Mouse (Mus musculus): Measurements from ENCODE around the gene Ptprk. TPM values are rescaled to one million over a fixed set of nuclear protein-coding genes. Genes with fewer than 3 reads are reported as not detected.

The Ptprk gene
- polyA plus RNA-seq, 1 experiment, result 28.8 TPM

DNA sequence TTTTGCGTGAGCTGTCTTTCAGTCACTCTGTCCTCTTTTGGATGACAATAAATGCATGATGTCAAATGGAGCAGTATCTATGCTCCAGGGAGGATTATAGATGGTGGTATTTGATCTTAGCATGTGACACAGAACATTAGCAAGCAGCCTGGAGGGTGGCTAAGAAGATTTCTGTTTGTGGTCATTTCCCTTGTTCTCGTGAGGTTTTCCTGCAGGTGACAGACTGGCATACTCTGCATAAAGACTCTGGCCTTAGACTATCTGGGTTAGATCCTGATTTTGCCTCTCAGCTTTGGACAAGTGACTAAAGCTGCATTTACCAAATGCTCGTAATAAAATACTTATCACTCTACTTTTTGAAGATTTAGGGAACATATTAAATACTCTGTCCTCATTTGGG, 423.9 kb downstream of the Ptprk start:
- no peak overlapping the region for H3K4me2 ChIP-seq (ENCODE audit: low read depth)
- TF ChIP-seq USF1 (IDR thresholded peaks at IDR 0.05; ENCODE audit: low read depth) (no peak), MYOD1 (IDR thresholded peaks at IDR 0.05; ENCODE audit: control insufficient read depth in 1 of 3, insufficient read length in 2 of 3, low read depth in 2 of 3) (no peak), TCF3 (IDR thresholded peaks at IDR 0.05; ENCODE audit: insufficient read length, low read depth) (no peak), REST (IDR thresholded peaks at IDR 0.05; ENCODE audit: insufficient read depth, insufficient read length) (no peak), TCF12 (IDR thresholded peaks at IDR 0.05; ENCODE audit: insufficient read depth, poor library complexity, severe bottlenecking) (no peak), POLR2A (IDR thresholded peaks at IDR 0.05; ENCODE audit: insufficient read length, low read depth) (no peak), MYOG (IDR thresholded peaks at IDR 0.05; ENCODE audit: control insufficient read depth in 1 of 3, insufficient read depth in 1 of 3, insufficient read length in 2 of 3, low read depth in 2 of 3) (no peak), SRF (IDR thresholded peaks at IDR 0.05; ENCODE audit: control insufficient read depth, insufficient read length, low read depth) (no peak), CEBPB (IDR thresholded peaks at IDR 0.05; ENCODE audit: insufficient read depth, poor library complexity, severe bottlenecking) (no peak), E2F4 (IDR thresholded peaks at IDR 0.05; ENCODE audit: insufficient read depth) (no peak)
- no peak overlapping the region for H3K4me3 ChIP-seq
- no peaks in the 10 kb centered on the region for H3K36me3 ChIP-seq (ENCODE audit: control insufficient read depth, insufficient read depth)
- H3K79me2 ChIP-seq (ENCODE audit: control insufficient read depth, insufficient read depth), result no peaks in the 10 kb centered on the region
- H3ac ChIP-seq (ENCODE audit: control insufficient read depth, insufficient read length), result no peak overlapping the region
- no peaks in the 10 kb centered on the region for H3K27me3 ChIP-seq (ENCODE audit: control insufficient read depth, insufficient read depth, insufficient read length)

DNA sequence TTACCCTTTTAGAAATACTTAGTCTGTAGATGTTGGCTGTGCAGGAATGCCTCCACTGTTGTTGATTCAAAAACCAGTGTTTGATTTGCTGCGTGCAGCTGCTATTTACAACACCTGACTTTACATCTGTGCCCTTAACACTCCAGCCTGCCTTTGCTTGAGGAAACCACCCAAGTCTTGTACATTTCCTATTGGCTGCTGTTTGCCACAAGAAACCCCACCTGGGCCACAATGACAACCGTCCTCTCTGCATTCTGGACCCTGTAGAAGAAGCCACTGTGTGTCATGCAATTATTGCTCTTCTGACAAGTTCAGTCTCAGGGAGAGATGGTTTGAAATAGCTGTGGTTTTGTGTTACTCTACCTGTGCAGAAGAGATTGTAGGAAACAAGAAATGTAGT, 439.0 kb downstream of the Ptprk start:
- Histone ChIP-seq H3K79me2 (ENCODE audit: control insufficient read depth, insufficient read depth) (no peaks in the 10 kb centered on the region), H3ac (ENCODE audit: control insufficient read depth, insufficient read length) (no peak overlapping the region), H3K4me3 (no peak overlapping the region), H3K36me3 (ENCODE audit: control insufficient read depth, insufficient read depth) (no peaks in the 10 kb centered on the region), H3K27me3 (ENCODE audit: control insufficient read depth, insufficient read depth, insufficient read length) (no peaks in the 10 kb centered on the region), H3K4me2 (ENCODE audit: low read depth) (no peak overlapping the region)
- TF ChIP-seq TCF3 (IDR thresholded peaks at IDR 0.05; ENCODE audit: insufficient read length, low read depth), result no peak
- TF ChIP-seq E2F4 (IDR thresholded peaks at IDR 0.05; ENCODE audit: insufficient read depth), result no peak
- TF ChIP-seq USF1 (IDR thresholded peaks at IDR 0.05; ENCODE audit: low read depth), result no peak
- TF ChIP-seq TCF12 (IDR thresholded peaks at IDR 0.05; ENCODE audit: insufficient read depth, poor library complexity, severe bottlenecking), result no peak
- no peak for TF ChIP-seq SRF (IDR thresholded peaks at IDR 0.05; ENCODE audit: control insufficient read depth, insufficient read length, low read depth)
- no peak for TF ChIP-seq MAX (IDR thresholded peaks at IDR 0.05; ENCODE audit: low read depth)
- TF ChIP-seq REST (IDR thresholded peaks at IDR 0.05; ENCODE audit: insufficient read depth, insufficient read length), result no peak
- TF ChIP-seq MYOD1 (IDR thresholded peaks at IDR 0.05; ENCODE audit: control insufficient read depth in 1 of 3, insufficient read length in 2 of 3, low read depth in 2 of 3), result no peak
- TF ChIP-seq POLR2AphosphoS2 (IDR thresholded peaks at IDR 0.05; ENCODE audit: insufficient read length, low read depth), result no peak

DNA sequence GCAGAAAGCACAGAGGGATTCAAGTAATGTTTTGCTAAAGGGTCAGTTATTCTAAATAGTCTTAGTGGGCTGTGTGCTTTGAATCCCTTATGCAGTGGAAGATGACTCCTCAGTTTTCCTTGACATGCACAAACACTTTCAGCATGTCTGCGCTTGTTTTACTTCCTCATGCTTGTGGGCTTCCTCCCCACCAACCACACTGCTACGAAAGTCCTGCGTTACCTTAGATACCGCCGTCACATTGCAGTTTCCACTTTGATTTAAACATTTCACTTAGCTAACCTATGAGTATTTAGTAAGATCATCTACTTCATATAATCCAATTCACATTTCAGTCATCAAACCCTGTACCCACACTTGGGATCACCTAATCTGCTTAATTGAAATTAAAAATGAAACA, 441.5 kb downstream of the Ptprk start:
- Histone ChIP-seq H3K4me2 (ENCODE audit: low read depth) (no peak overlapping the region), H3K27me3 (ENCODE audit: control insufficient read depth, insufficient read depth, insufficient read length) (no peaks in the 10 kb centered on the region), H3K79me2 (ENCODE audit: control insufficient read depth, insufficient read depth) (no peaks in the 10 kb centered on the region), H3K36me3 (ENCODE audit: control insufficient read depth, insufficient read depth) (no peaks in the 10 kb centered on the region), H3K4me3 (no peak overlapping the region), H3ac (ENCODE audit: control insufficient read depth, insufficient read length) (no peak overlapping the region)
- TF ChIP-seq TCF3 (IDR thresholded peaks at IDR 0.05; ENCODE audit: insufficient read length, low read depth), result no peak
- TF ChIP-seq TCF12 (IDR thresholded peaks at IDR 0.05; ENCODE audit: insufficient read depth, poor library complexity, severe bottlenecking), result no peak
- no peak for TF ChIP-seq POLR2AphosphoS2 (IDR thresholded peaks at IDR 0.05; ENCODE audit: insufficient read length, low read depth)
- no peak for TF ChIP-seq MYOD1 (IDR thresholded peaks at IDR 0.05; ENCODE audit: control insufficient read depth in 1 of 3, insufficient read length in 2 of 3, low read depth in 2 of 3)
- no peak for TF ChIP-seq REST (IDR thresholded peaks at IDR 0.05; ENCODE audit: insufficient read depth, insufficient read length)
- no peak for TF ChIP-seq SRF (IDR thresholded peaks at IDR 0.05; ENCODE audit: control insufficient read depth, insufficient read length, low read depth)
- no peak for TF ChIP-seq POLR2A (IDR thresholded peaks at IDR 0.05; ENCODE audit: insufficient read length, low read depth)
- TF ChIP-seq CEBPB (IDR thresholded peaks at IDR 0.05; ENCODE audit: insufficient read depth, poor library complexity, severe bottlenecking), result no peak
- TF ChIP-seq MAX (IDR thresholded peaks at IDR 0.05; ENCODE audit: low read depth), result no peak
- no peak for TF ChIP-seq USF1 (IDR thresholded peaks at IDR 0.05; ENCODE audit: low read depth)
- no peak for TF ChIP-seq MYOG (IDR thresholded peaks at IDR 0.05; ENCODE audit: control insufficient read depth in 1 of 3, insufficient read depth in 1 of 3, insufficient read length in 2 of 3, low read depth in 2 of 3)
- no peak for TF ChIP-seq E2F4 (IDR thresholded peaks at IDR 0.05; ENCODE audit: insufficient read depth)

DNA sequence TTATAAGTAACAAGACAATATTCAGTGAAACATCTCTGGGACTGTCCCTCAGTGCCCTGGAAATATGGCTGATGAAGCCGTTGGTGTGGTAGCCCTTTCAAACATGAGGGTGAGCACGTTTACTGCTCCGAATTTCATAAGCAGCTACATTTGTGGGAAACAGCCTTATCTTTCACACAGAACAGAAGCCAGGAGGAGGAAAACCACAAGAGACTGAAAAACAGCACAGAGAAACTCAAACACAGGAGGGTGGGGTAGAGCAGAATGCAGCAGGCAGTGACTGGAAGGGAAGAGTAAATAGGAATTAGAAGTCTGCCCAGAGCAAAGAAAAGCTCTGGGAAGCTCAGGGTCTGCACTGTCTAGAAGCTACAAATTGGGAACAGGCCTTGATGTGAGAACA, 443.7 kb downstream of the Ptprk start:
- H3ac ChIP-seq (ENCODE audit: control insufficient read depth, insufficient read length), result no peak overlapping the region
- no peak overlapping the region for H3K4me2 ChIP-seq (ENCODE audit: low read depth)
- TF ChIP-seq CEBPB (IDR thresholded peaks at IDR 0.05; ENCODE audit: insufficient read depth, poor library complexity, severe bottlenecking), result no peak
- TF ChIP-seq POLR2A (IDR thresholded peaks at IDR 0.05; ENCODE audit: insufficient read length, low read depth), result no peak
- no peak for TF ChIP-seq MAX (IDR thresholded peaks at IDR 0.05; ENCODE audit: low read depth)
- no peak for TF ChIP-seq MYOD1 (IDR thresholded peaks at IDR 0.05; ENCODE audit: control insufficient read depth in 1 of 3, insufficient read length in 2 of 3, low read depth in 2 of 3)
- no peak for TF ChIP-seq SRF (IDR thresholded peaks at IDR 0.05; ENCODE audit: control insufficient read depth, insufficient read length, low read depth)
- no peak for TF ChIP-seq USF1 (IDR thresholded peaks at IDR 0.05; ENCODE audit: low read depth)
- no peak for TF ChIP-seq MYOG (IDR thresholded peaks at IDR 0.05; ENCODE audit: control insufficient read depth in 1 of 3, insufficient read depth in 1 of 3, insufficient read length in 2 of 3, low read depth in 2 of 3)
- no peak for TF ChIP-seq E2F4 (IDR thresholded peaks at IDR 0.05; ENCODE audit: insufficient read depth)
- H3K79me2 ChIP-seq (ENCODE audit: control insufficient read depth, insufficient read depth), result no peaks in the 10 kb centered on the region
- no peak overlapping the region for H3K4me3 ChIP-seq
- no peaks in the 10 kb centered on the region for H3K36me3 ChIP-seq (ENCODE audit: control insufficient read depth, insufficient read depth)
- no peaks in the 10 kb centered on the region for H3K27me3 ChIP-seq (ENCODE audit: control insufficient read depth, insufficient read depth, insufficient read length)

DNA sequence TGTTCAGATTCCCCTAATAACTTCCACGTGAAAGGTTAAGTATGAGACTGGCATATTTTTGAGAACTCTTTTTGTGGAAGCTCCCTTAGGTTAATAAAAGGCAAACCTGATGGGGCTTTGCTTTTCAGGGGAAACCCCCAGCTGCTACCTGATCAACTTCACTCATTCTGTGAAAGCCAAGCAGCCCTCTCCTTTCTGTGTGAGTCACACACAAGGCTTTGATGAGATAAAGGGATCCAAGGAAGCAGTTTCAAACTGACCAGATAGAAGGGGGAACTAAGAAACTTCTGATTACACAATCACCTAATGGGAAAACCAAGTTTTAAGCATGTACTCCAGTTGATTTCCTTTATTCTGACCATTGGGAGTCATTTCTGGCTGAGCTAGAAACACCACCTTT, 445.2 kb downstream of the Ptprk start:
- H3K4me3 ChIP-seq, result no peak overlapping the region
- no peak overlapping the region for H3ac ChIP-seq (ENCODE audit: control insufficient read depth, insufficient read length)
- no peaks in the 10 kb centered on the region for H3K79me2 ChIP-seq (ENCODE audit: control insufficient read depth, insufficient read depth)
- H3K4me2 ChIP-seq (ENCODE audit: low read depth), result no peak overlapping the region
- TF ChIP-seq MYOG (IDR thresholded peaks at IDR 0.05; ENCODE audit: control insufficient read depth in 1 of 3, insufficient read depth in 1 of 3, insufficient read length in 2 of 3, low read depth in 2 of 3), result no peak
- no peak for TF ChIP-seq USF1 (IDR thresholded peaks at IDR 0.05; ENCODE audit: low read depth)
- no peak for TF ChIP-seq POLR2A (IDR thresholded peaks at IDR 0.05; ENCODE audit: insufficient read length, low read depth)
- TF ChIP-seq TCF12 (IDR thresholded peaks at IDR 0.05; ENCODE audit: insufficient read depth, poor library complexity, severe bottlenecking), result no peak
- TF ChIP-seq E2F4 (IDR thresholded peaks at IDR 0.05; ENCODE audit: insufficient read depth), result no peak
- TF ChIP-seq REST (IDR thresholded peaks at IDR 0.05; ENCODE audit: insufficient read depth, insufficient read length), result no peak
- H3K27me3 ChIP-seq (ENCODE audit: control insufficient read depth, insufficient read depth, insufficient read length), result no peaks in the 10 kb centered on the region
- H3K36me3 ChIP-seq (ENCODE audit: control insufficient read depth, insufficient read depth), result no peaks in the 10 kb centered on the region

All from myocyte (in vitro differentiated cells).